Mouse (Mus musculus) brown adipose tissue, adult 24 weeks (tissue): ENCODE measurements around the gene Atp13a2. TPM values are rescaled to one million over a fixed set of nuclear protein-coding genes. Genes with fewer than 3 reads are reported as not detected.

Experiments
- H3K27ac ChIP-seq: fragments of 200-500 bp; replicated peaks from 2 replicates; pipeline ENCODE4 v1.5.1; 2012; ENCODE audit warnings: low read depth, mild to moderate bottlenecking, low read length
- H3K4me1 ChIP-seq: fragments of 200-500 bp; 2 replicates; pipeline ENCODE4 v1.6.1; 2012; ENCODE audit warnings: low read length, mixed read lengths; ENCODE audit not compliant: control insufficient read depth, insufficient read depth, insufficient read length
- H3K4me3 ChIP-seq: fragments of 200-500 bp; 2 replicates; pipeline ENCODE4 v1.5.1; 2012; ENCODE audit warnings: low read depth, mild to moderate bottlenecking, low read length, moderate library complexity; ENCODE audit not compliant: insufficient read depth
- polyA plus RNA-seq: library from polyadenylated mRNA; stranded (reverse); fragments of >200 nt; gene quantifications from 2 replicates; pipeline ENCODE4 v1.2.4, GENCODE M21; 2012; ENCODE audit not compliant: missing spikeins, insufficient read depth, insufficient read length

Atp13a2 gene
- polyA plus RNA-seq, 1 experiment = 6.7 TPM

DNA sequence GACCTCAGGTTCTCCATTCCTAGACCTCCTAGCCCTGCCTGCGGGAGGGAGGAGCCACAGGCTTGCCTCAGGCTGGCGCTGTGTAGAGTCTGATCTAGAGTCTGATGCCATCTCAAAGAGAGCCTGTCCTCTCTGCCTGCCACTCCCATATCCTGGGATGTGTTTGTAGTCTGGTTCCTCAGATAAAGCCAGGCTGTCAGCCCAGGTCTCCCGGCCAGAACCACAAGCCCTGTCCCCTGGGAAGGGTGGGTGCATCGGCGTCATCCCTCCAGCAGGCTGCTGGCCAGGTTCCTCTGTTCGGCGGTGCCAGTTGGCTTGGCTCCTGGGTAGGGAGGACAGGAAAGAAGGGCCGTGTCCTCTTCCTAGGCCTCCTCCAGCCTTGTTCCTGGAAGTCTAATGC, 21.4 kb downstream of the Atp13a2 start:
- Histone ChIP-seq H3K27ac (no peak overlapping the region), H3K4me1 (peaks cover 3% of the 10 kb centered on the region; the same call in 1 of the 2 replicates), H3K4me3 (no peak overlapping the region)

DNA sequence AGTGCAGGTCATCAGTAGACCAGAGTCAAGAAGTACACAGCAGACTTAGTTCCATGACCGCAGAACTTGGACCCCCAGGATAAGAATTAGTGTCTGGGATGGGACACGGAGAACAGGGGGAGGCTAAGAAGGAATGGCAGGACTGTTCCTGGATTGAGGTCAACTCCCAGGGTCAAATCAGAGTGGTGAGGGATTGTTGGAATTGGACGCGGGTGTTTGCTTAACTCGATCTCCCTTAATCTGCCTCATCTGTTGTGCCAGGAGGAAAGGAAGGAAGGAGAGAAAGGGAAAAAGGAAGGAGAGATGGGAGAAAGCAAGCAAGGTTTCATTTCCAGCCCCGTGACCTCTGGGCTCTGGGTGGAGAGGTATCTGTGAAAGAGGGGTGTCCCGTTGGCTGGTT, 23.4 kb downstream of the Atp13a2 start, which contains the start of gene Mfap2:
Gene Mfap2, plus strand, starts transcription at position 301 of the 400 bp plus-strand sequence.
- Histone ChIP-seq H3K27ac (no peak within 1 kb of the TSS), H3K4me1 (peaks cover 3% of the 10 kb centered on the region; the same call in 1 of the 2 replicates), H3K4me3 (peak within 1 kb of the TSS; percentile 52)

- H3K27ac ChIP-seq = no peak overlapping the region
These were observed 23.9 kb downstream of the Atp13a2 start for GRCm38 (mm10) chr4:141010526-141010925.

DNA sequence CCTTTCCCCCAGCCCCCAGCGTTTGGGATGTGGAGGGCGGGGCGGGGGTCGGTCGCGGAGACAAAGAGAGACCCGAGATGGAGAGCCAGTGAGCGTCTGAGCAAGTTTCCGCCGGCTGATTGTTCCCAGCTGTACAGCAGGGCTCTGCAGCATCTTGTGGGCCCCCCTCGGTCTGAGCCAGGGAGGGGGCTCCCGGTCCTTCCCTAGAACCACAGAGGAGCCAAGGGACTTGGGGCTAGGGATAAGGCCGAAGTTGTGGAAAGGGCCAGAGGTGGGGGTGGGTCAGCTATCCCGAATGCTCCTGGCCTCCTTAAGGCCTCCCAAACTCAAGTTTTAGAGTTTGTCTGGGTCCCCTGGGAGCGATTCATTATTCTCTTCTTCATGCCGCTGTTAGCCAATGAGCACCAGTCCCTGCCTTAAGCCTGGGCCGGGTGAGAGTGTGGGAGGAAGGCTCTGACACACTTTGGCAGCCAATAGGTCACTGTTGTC, 24.3 kb downstream of the Atp13a2 start:
- Histone ChIP-seq H3K4me1 (peaks cover 3% of the 10 kb centered on the region; the same call in 1 of the 2 replicates), H3K27ac (no peak overlapping the region), H3K4me3 (peak overlapping the region; percentile 52)

More at GRCm38 (mm10) chr4:141010526-141010925, 23.9 kb downstream of the Atp13a2 start:
- Histone ChIP-seq H3K4me3 (peak overlapping the region; percentile 52), H3K4me1 (peaks cover 3% of the 10 kb centered on the region; the same call in 1 of the 2 replicates)

DNA sequence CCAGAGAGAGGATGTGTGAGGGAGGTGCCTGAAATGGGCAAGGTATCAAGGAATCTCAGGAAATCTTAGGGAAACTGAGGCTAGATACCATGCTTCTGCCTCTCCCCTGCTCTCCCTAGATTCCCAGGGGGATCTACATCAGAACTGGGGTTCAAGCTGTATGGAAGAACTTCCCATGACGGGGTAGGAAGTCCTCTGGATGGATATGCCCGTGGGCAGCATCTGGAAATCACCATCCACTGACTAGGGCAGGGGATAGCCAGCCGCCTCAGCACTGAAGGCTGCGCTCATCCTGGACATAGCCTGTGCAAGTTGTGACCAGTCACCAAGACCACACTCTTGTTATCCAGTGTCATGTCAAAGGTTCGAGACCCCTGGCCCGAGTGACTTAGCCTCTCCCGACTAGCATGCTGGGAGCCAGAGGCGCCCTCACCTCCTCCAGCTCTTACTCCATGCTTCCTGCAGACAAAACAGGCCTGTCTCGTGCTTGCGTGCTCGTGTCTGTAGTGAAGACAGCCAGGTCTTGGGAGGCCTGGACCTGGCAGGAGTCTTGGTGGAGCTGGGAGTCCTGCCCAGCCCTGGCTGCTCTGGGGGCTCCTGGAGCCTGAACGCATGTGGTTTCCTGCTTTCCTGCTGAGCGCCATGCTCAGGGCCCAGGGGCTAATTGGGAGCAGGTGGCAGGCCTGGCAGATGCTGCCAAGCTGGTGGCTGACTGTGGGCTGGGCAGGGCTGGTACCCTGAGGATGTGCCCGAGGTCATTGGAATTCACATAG, 25.1 kb downstream of the Atp13a2 start:
- Histone ChIP-seq H3K27ac (no peak overlapping the region), H3K4me3 (0 out of 2 replicates have a peak overlapping the region, but pooled peaks have one; percentile 52), H3K4me1 (peaks cover 3% of the 10 kb centered on the region; the same call in 1 of the 2 replicates)

DNA sequence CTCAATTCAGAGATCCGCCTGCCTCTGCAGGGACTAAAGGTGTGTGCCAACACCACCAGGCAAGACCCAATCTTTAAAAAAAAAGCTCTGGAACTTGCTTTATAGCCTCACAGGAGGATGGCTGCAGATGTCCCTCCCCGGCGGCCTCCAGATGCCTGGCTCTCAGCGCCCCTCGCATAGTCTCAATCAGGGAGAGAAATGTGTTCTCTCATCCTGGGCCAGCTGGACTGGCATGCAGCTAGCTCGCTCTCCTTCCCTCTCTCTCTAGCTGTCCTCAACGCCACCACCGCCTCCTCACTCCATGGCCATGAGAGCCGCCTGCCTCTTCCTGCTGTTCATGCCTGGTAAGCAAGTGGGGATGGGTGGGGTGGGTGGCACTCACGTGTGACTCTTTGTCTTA, 25.9 kb downstream of the Atp13a2 start:
- Histone ChIP-seq H3K4me1 (peaks cover 3% of the 10 kb centered on the region; the same call in 1 of the 2 replicates), H3K4me3 (no peak overlapping the region), H3K27ac (no peak overlapping the region)

DNA sequence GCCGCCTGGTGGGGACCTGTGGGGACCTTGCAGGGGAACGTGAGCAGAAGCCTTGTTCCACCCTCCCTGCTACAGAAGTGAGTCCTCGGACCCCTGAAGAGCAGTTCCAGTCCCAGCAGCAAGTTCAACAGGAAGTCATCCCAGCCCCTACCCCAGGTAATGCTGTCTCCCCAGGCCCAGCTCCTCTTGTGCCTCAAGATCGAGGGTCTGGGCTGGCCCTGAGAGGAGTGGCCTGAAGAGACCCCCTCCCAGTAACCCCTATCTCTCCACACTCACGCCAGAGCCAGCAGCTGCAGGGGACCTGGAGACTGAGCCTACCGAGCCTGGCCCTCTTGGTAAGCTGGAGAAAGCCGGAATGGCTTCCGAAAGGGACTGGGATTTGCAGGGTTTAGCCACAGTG, 27.4 kb downstream of the Atp13a2 start:
- H3K4me1 ChIP-seq = no peaks in the 10 kb centered on the region
- no peak overlapping the region for H3K27ac ChIP-seq
- no peak overlapping the region for H3K4me3 ChIP-seq

GRCm38 (mm10) chr4:141014856-141015255, 28.2 kb downstream of the Atp13a2 start:
- no peak overlapping the region for H3K27ac ChIP-seq
- no peak overlapping the region for H3K4me3 ChIP-seq
- H3K4me1 ChIP-seq = no peaks in the 10 kb centered on the region

- Histone ChIP-seq H3K4me1 (no peaks in the 10 kb centered on the region), H3K27ac (no peak overlapping the region), H3K4me3 (no peak overlapping the region)
These were observed 28.7 kb downstream of the Atp13a2 start for GRCm38 (mm10) chr4:141015356-141015755.

- Histone ChIP-seq H3K4me3 (no peak overlapping the region), H3K4me1 (no peaks in the 10 kb centered on the region), H3K27ac (no peak overlapping the region)
These were observed 29.6 kb downstream of the Atp13a2 start for GRCm38 (mm10) chr4:141016311-141016710.

- Histone ChIP-seq H3K4me1 (no peaks in the 10 kb centered on the region), H3K27ac (no peak overlapping the region), H3K4me3 (no peak overlapping the region)
These were observed 31.2 kb downstream of the Atp13a2 start for GRCm38 (mm10) chr4:141017657-141018436.

DNA sequence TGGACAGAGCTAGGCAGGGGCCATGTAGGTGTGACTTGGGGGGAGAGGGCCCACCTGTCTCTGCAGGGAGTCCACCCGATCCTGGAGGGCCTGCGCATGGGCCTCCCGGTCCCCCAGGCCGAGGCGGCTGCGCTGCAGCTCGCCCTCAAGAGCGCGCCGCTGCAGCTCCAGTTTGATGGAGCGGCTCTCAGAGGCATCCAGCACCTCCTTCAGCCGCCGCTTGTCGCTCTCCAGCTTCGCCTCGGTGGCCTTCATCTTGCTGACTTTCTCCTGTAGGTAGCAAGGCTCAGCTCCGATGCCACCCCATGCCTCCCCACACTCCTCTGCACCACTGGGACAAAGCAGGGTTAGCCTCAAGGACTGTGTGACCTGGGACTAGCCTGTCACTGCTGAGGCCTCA, 33.5 kb downstream of the Atp13a2 start:
- Histone ChIP-seq H3K4me1 (no peaks in the 10 kb centered on the region), H3K4me3 (no peak overlapping the region), H3K27ac (no peak overlapping the region)

GRCm38 (mm10) chr4:141020811-141021613, 34.3 kb downstream of the Atp13a2 start:
- H3K27ac ChIP-seq = no peak overlapping the region
- no peak overlapping the region for H3K4me3 ChIP-seq
- H3K4me1 ChIP-seq = no peaks in the 10 kb centered on the region

DNA sequence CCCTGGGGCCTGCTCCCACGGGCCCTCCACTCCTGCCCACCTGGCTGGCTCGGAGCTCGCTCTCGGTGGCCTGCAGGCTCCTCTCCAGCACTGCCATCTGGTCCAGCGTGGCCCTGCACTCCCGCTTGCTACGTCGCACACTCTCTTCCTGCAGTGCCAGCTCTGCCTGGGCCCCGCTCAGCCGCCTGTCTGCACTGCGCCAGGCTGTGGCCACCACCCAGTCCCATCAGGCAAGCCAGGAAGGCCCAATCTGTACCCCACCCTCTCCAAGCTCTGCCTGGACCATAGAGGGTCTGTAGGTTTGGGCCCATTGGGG, 34.9 kb downstream of the Atp13a2 start:
- Histone ChIP-seq H3K27ac (no peak overlapping the region), H3K4me3 (no peak overlapping the region), H3K4me1 (no peaks in the 10 kb centered on the region)

DNA sequence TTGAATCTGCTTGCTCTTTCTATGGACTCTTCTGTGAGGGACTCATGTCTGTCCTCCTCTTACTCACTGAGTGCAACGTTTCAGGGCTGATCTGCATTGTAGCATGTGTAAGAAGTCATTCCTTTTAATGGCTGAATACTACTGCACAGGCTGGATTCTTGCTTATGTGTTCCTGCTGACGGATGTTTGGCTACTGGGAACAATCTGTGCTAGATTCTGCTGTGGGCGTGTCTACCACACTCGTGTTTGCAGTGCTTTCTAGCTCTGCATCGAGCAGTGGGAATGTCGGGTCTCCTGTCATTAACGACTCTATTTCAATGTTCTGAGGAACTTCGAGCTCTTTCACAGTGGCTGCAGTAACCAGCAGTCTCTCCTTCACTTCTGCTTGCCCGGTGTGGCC, 37.4 kb downstream of the Atp13a2 start:
- H3K4me3 ChIP-seq = no peak overlapping the region
- no peaks in the 10 kb centered on the region for H3K4me1 ChIP-seq
- no peak overlapping the region for H3K27ac ChIP-seq
